Mouse (Mus musculus) lung, embryonic 16.5 days (tissue): ENCODE results near the gene Slx. TPM values are rescaled to one million over a fixed set of nuclear protein-coding genes. Genes with fewer than 3 reads are reported as not detected.
"Not testable (repeated sequence)": the region's sequence is repeated elsewhere in the genome, so short reads cannot be mapped to it uniquely, and the experiment has no call there.

ENCODE experiments used
- ATAC-seq: fragments of 200-750 bp; cut with Nextera tagmentation; 2 replicates; pipeline ENCODE4 v1.8.0; 2017; ENCODE audit warnings: low read depth, mild to moderate bottlenecking, moderate library complexity
- H3K27ac ChIP-seq: fragments of 300-500 bp; sonication (generic); 2 replicates; pipeline ENCODE4 v1.5.1; 2014; ENCODE audit warnings: mild to moderate bottlenecking, control low read depth, low read length
- H3K27me3 ChIP-seq: fragments of 300-500 bp; sonication (generic); 2 replicates; pipeline ENCODE4 v1.6.1; 2014; ENCODE audit warnings: low read depth, low read length, mixed read lengths; ENCODE audit not compliant: control insufficient read depth, insufficient read depth
- H3K36me3 ChIP-seq: fragments of 300-500 bp; sonication (generic); 2 replicates; pipeline ENCODE4 v1.6.1; 2014; ENCODE audit warnings: low read length; ENCODE audit not compliant: control insufficient read depth, insufficient read depth
- H3K4me1 ChIP-seq: fragments of 300-500 bp; sonication (generic); replicated peaks from 2 replicates; pipeline ENCODE4 v1.6.1; 2014; ENCODE audit warnings: low read length, mixed read lengths; ENCODE audit not compliant: control insufficient read depth, insufficient read depth
- H3K4me2 ChIP-seq: fragments of 300-500 bp; sonication (generic); 2 replicates; pipeline ENCODE4 v1.6.1; 2014; ENCODE audit warnings: low read depth, low read length, control low read depth
- H3K4me3 ChIP-seq: fragments of 300-500 bp; sonication (generic); 2 replicates; pipeline ENCODE4 v1.5.1; 2014; ENCODE audit warnings: mild to moderate bottlenecking, low read length, control low read depth
- H3K9ac ChIP-seq: fragments of 300-500 bp; sonication (generic); 2 replicates; pipeline ENCODE4 v1.6.1; 2014; ENCODE audit warnings: low read length, control low read depth
- H3K9me3 ChIP-seq: fragments of 300-500 bp; sonication (generic); 2 replicates; pipeline ENCODE4 v1.6.1; 2016; ENCODE audit warnings: low read length; ENCODE audit not compliant: control insufficient read depth
- WGBS: fragments of 180-500 bp; shearing (Covaris S2); extraction: QIAGEN DNeasy Blood & Tissue Kit; methylation state at CpG from one replicate; pipeline ENCODE4 v1.1.7; 2014; 5-methylcytosine and 5-hydroxymethylcytosine counted together
- microRNA-seq: library from miRNA; unstranded; fragments of <30 nt; microRNA quantifications from one replicate; pipeline ENCODE4, GENCODE M21; 2016
- polyA plus RNA-seq: library from polyadenylated mRNA; unstranded; fragments of >200 nt; fragmentation: Nextera tagmentation; extraction: Ambion mirVana; gene quantifications from 2 replicates; pipeline ENCODE4 v1.2.1, GENCODE M21; 2015

The Slx gene
- not detected in 2 replicates for polyA plus RNA-seq

DNA sequence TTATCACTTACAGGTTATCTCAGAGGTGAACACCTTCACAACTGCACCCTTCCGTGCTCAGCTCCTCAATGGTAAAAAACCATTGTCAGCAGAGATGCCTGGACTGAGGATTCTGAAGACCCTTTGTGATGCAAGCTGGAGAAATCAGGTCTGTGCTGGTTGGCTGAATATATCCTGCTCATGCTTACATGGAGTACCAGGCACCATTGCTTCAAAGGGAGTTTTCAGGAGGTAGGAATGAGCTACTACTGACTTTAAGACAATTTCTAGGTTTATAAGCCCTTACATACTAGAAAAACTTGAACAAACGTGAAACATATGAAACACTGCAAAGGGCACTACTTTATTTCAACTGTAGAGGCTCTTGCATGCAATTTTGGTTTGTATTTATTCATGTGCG is at the start of gene Slx:
Slx (minus strand) TSS at position 101 of the 400 bp plus-strand sequence.
- not testable (repeated sequence) for H3K9ac ChIP-seq, H3K36me3 ChIP-seq, H3K27ac ChIP-seq, H3K4me2 ChIP-seq, H3K27me3 ChIP-seq, H3K4me1 ChIP-seq, H3K4me3 ChIP-seq, H3K9me3 ChIP-seq, ATAC-seq
- 76% methylated on average over 3 of the region's 3 CpGs for WGBS

Small RNA genes lying within 50 kb of the gene (microRNA-seq; reads per million reads assigned to microRNA genes)
- gene Gm27341: not detected

Other genes starting within 250 kb of the Slx start
- gene Gm2030, start 235.5 kb downstream of the Slx start, polyA plus RNA-seq: not detected in 2 replicates
- not detected in 2 replicates for gene Gm14525, start 157.1 kb upstream of the Slx start, polyA plus RNA-seq